In genomic region chr9:62510530-62510936, GRCm38 (mm10) we compare ENCODE assay signal across 8 mouse cellular contexts. TPM values are rescaled to one million over a fixed set of nuclear protein-coding genes. Genes with fewer than 3 reads are reported as not detected.
DNase-seq lines count a peak whose midpoint lies in the region; ATAC-seq and TF ChIP-seq lines count a peak whose summit lies in the region.

No protein-coding gene starts in this region.

- no peak overlapping the region for H3K4me3 ChIP-seq in spleen, adult 2 months (ENCODE audit: extremely low read depth, insufficient read depth, insufficient read length)
- no peak overlapping the region for H3K4me3 ChIP-seq in embryonic facial prominence, embryonic 11.5 days (ENCODE audit: low read depth, low read length)
- no peak overlapping the region for H3K4me3 ChIP-seq in kidney, postnatal 0 days (replicated peaks; ENCODE audit: low read depth, low read length)

- TF ChIP-seq CTCF in spleen, adult 2 months (IDR thresholded peaks at IDR 0.05; ENCODE audit: extremely low read depth, insufficient read depth, insufficient read length, insufficient replicate concordance), result no peak
- TF ChIP-seq CTCF in kidney, postnatal 0 days (IDR thresholded peaks at IDR 0.05; ENCODE audit: low read depth), result no peak

- DNase-seq in spleen, adult 2 months (ENCODE audit: low read depth in 1 of 2, low spot score in 2 of 2), result peak; percentile 14 to 36
- no peak for DNase-seq in spleen, postnatal 4 days (ENCODE audit: low spot score in 2 of 2)
- DNase-seq in embryonic facial prominence, embryonic 11.5 days (ENCODE audit: low spot score), result peak; percentile 69
- peak; percentile 75 for DNase-seq in kidney, postnatal 0 days (ENCODE audit: low spot score)
- peak; percentile 76 for DNase-seq in retina, embryonic 14.5 days (ENCODE audit: low spot score)
- DNase-seq in gastrocnemius, postnatal 14 days, result no peak
- DNase-seq in gastrocnemius, postnatal 36 days, result no peak
- DNase-seq in spleen, adult 12 weeks (ENCODE audit: low spot score), result no peak

- H3K9ac ChIP-seq in embryonic facial prominence, embryonic 11.5 days (replicated peaks; ENCODE audit: low read length), result no peak overlapping the region
- no peak overlapping the region for H3K9ac ChIP-seq in kidney, postnatal 0 days (ENCODE audit: low read depth, low read length)

- H3K4me1 ChIP-seq in spleen, adult 2 months (ENCODE audit: control insufficient read depth, insufficient read depth, insufficient read length), result peaks cover 11% of the 10 kb centered on the region; the same call in 1 of the 2 replicates
- no peaks in the 10 kb centered on the region for H3K4me1 ChIP-seq in embryonic facial prominence, embryonic 11.5 days (ENCODE audit: control insufficient read depth, insufficient read depth, low read length)
- H3K4me1 ChIP-seq in kidney, postnatal 0 days (replicated peaks; ENCODE audit: insufficient read depth, low read length), result peaks cover 15% of the 10 kb centered on the region

- H3K27me3 ChIP-seq in spleen, adult 2 months (ENCODE audit: control insufficient read depth, insufficient read depth, low read length), result no peaks in the 10 kb centered on the region
- H3K27me3 ChIP-seq in embryonic facial prominence, embryonic 11.5 days (ENCODE audit: control insufficient read depth, insufficient read depth, low read length), result no peaks in the 10 kb centered on the region
- H3K27me3 ChIP-seq in kidney, postnatal 0 days (ENCODE audit: insufficient read depth, low read length), result no peaks in the 10 kb centered on the region

- no peak for TF ChIP-seq POLR2A in spleen, adult 2 months (IDR thresholded peaks at IDR 0.05; ENCODE audit: low read depth, low read length)

- H3K36me3 ChIP-seq in spleen, adult 2 months (ENCODE audit: control insufficient read depth, insufficient read depth, low read length), result no peaks in the 10 kb centered on the region
- H3K36me3 ChIP-seq in embryonic facial prominence, embryonic 11.5 days (replicated peaks; ENCODE audit: control insufficient read depth, insufficient read depth, low read depth, low read length), result no peaks in the 10 kb centered on the region
- H3K36me3 ChIP-seq in kidney, postnatal 0 days (ENCODE audit: insufficient read depth, low read length), result no peaks in the 10 kb centered on the region

- no peak overlapping the region for H3K27ac ChIP-seq in spleen, adult 2 months (ENCODE audit: insufficient read depth, low read length)
- H3K27ac ChIP-seq in embryonic facial prominence, embryonic 11.5 days (replicated peaks; ENCODE audit: low read depth, low read length), result no peak overlapping the region
- no peak overlapping the region for H3K27ac ChIP-seq in kidney, postnatal 0 days

- no peak for ATAC-seq in embryonic facial prominence, embryonic 11.5 days (replicated peaks; ENCODE audit: insufficient number of reproducible peaks, low FRiP score, low TSS enrichment, low read depth)
- peak; percentile 69 for ATAC-seq in kidney, postnatal 0 days (replicated peaks; ENCODE audit: low FRiP score, low read depth)

- intact Hi-C loops in gastrocnemius, postnatal 14 days (cut with DNase I; ENCODE audit: low total_unique reads), result no loop called here
- intact Hi-C loops in gastrocnemius, postnatal 36 days (cut with DNase I), result no loop called here

- no peaks in the 10 kb centered on the region for H3K9me3 ChIP-seq in embryonic facial prominence, embryonic 11.5 days (replicated peaks; ENCODE audit: control insufficient read depth, low read length)
- H3K9me3 ChIP-seq in kidney, postnatal 0 days (replicated peaks; ENCODE audit: low read length), result no peaks in the 10 kb centered on the region

- 28% methylated on average over 4 of the region's 4 CpGs for WGBS in spleen, adult 2 months
- WGBS in embryonic facial prominence, embryonic 11.5 days, result 55% methylated on average over 4 of the region's 4 CpGs
- 50% methylated on average over 4 of the region's 4 CpGs for WGBS in kidney, postnatal 0 days

- no peak overlapping the region for H3K4me2 ChIP-seq in embryonic facial prominence, embryonic 11.5 days (ENCODE audit: low read depth, low read length)
- no peak overlapping the region for H3K4me2 ChIP-seq in kidney, postnatal 0 days (ENCODE audit: low read length)

RNA-seq across cellular contexts. Expression of gene Coro2b, which starts 26.3 kb away (rescaled TPM):
- polyA plus RNA-seq in spleen, adult 2 months (2012; rRNA removed), result 2.7 and 3.5 TPM in 2 replicates
- polyA plus RNA-seq in embryonic facial prominence, embryonic 11.5 days (2014; fragmentation: Nextera tagmentation; extraction: Ambion mirVana), result 6.5 and 8.7 TPM in 2 replicates
- 11.0 and 12.0 TPM in 2 replicates for polyA plus RNA-seq in kidney, postnatal 0 days (2015; fragmentation: Nextera tagmentation; extraction: Ambion mirVana)
- total RNA-seq in gastrocnemius, postnatal 14 days (2021), result 10 to 100 TPM in 1 of 2 experiments, 1 to 10 TPM in 1; 8.2 to 11.4 TPM
- total RNA-seq in gastrocnemius, postnatal 36 days (2021), result 1 to 10 TPM; 5.5 to 6.8 TPM

Comparison
In these comparisons a context has a peak if more than half of its experiments do, and no peak if none do; other contexts are left out.
1. DNase-seq: peak in spleen, adult 2 months (2 of 2), embryonic facial prominence, embryonic 11.5 days (single experiment), kidney, postnatal 0 days (single experiment) and retina, embryonic 14.5 days (single experiment); none in spleen, postnatal 4 days (0 of 2), gastrocnemius, postnatal 14 days (single experiment), gastrocnemius, postnatal 36 days (0 of 2) and spleen, adult 12 weeks (single experiment).